Mouse (Mus musculus): ENCODE results near the gene Adap1. TPM values are rescaled to one million over a fixed set of nuclear protein-coding genes. Genes with fewer than 3 reads are reported as not detected.
A peak's percentile ranks its signal among the peaks of the same experiment; 100 is the strongest.

The Adap1 gene
- 2.2 and 2.3 TPM in 2 replicates for polyA plus RNA-seq (2014; fragmentation: Nextera tagmentation; extraction: Ambion mirVana)

GRCm38 (mm10) chr5:139325395-139325966, at the start of gene Adap1:
Gene Adap1 (minus strand): TSS chr5:139325622.
- H3K27me3 ChIP-seq (ENCODE audit: control insufficient read depth, insufficient read depth, low read length) = peaks cover 21% of the 10 kb centered on the region
- H3K4me1 ChIP-seq (ENCODE audit: control insufficient read depth, insufficient read depth, low read length) = 0 out of 2 replicates have a peak, but pooled peaks cover 6% of the 10 kb centered on the region
- no peaks in the 10 kb centered on the region for H3K9me3 ChIP-seq (ENCODE audit: control insufficient read depth, low read depth, low read length)
- WGBS = 3% methylated on average over 61 of the region's 61 CpGs
- H3K36me3 ChIP-seq (ENCODE audit: control insufficient read depth, insufficient read depth, low read length) = no peaks in the 10 kb centered on the region
- peak within 1 kb of the TSS; percentile 50 for H3K4me3 ChIP-seq (ENCODE audit: low read depth, low read length)
- H3K4me2 ChIP-seq (replicated peaks; ENCODE audit: low read depth, low read length) = peak within 1 kb of the TSS; percentile 94
- H3K9ac ChIP-seq (replicated peaks; ENCODE audit: low read depth, low read length) = peak within 1 kb of the TSS; percentile 52
- peak; percentile 81 for ATAC-seq (ENCODE audit: insufficient number of reproducible peaks, insufficient read depth, low FRiP score, low read depth)
- H3K27ac ChIP-seq (ENCODE audit: low read length) = no peak within 1 kb of the TSS

GRCm38 (mm10) chr5:139374841-139375240, 49.4 kb upstream of the Adap1 start:
- ATAC-seq (ENCODE audit: insufficient number of reproducible peaks, insufficient read depth, low FRiP score, low read depth) = no peak
- no peaks in the 10 kb centered on the region for H3K36me3 ChIP-seq (ENCODE audit: control insufficient read depth, insufficient read depth, low read length)
- no peak overlapping the region for H3K4me2 ChIP-seq (replicated peaks; ENCODE audit: low read depth, low read length)
- no peak overlapping the region for H3K9ac ChIP-seq (replicated peaks; ENCODE audit: low read depth, low read length)
- H3K4me3 ChIP-seq (ENCODE audit: low read depth, low read length) = no peak overlapping the region
- H3K27me3 ChIP-seq (ENCODE audit: control insufficient read depth, insufficient read depth, low read length) = no peaks in the 10 kb centered on the region
- peaks cover 29% of the 10 kb centered on the region; the same call in 1 of the 2 replicates for H3K4me1 ChIP-seq (ENCODE audit: control insufficient read depth, insufficient read depth, low read length)
- H3K9me3 ChIP-seq (ENCODE audit: control insufficient read depth, low read depth, low read length) = no peaks in the 10 kb centered on the region
- H3K27ac ChIP-seq (ENCODE audit: low read length) = no peak overlapping the region
- 71% methylated on average over 2 of the region's 2 CpGs for WGBS

GRCm38 (mm10) chr5:139373889-139374444, 48.5 kb upstream of the Adap1 start:
- H3K4me3 ChIP-seq (ENCODE audit: low read depth, low read length) = no peak overlapping the region
- H3K4me1 ChIP-seq (ENCODE audit: control insufficient read depth, insufficient read depth, low read length) = peaks cover 21% of the 10 kb centered on the region; the same call in 1 of the 2 replicates
- no peak overlapping the region for H3K4me2 ChIP-seq (replicated peaks; ENCODE audit: low read depth, low read length)
- no peaks in the 10 kb centered on the region for H3K9me3 ChIP-seq (ENCODE audit: control insufficient read depth, low read depth, low read length)
- 74% methylated on average over 6 of the region's 6 CpGs for WGBS
- H3K27me3 ChIP-seq (ENCODE audit: control insufficient read depth, insufficient read depth, low read length) = no peaks in the 10 kb centered on the region
- ATAC-seq (ENCODE audit: insufficient number of reproducible peaks, insufficient read depth, low FRiP score, low read depth) = no peak
- H3K27ac ChIP-seq (ENCODE audit: low read length) = no peak overlapping the region
- H3K36me3 ChIP-seq (ENCODE audit: control insufficient read depth, insufficient read depth, low read length) = no peaks in the 10 kb centered on the region
- no peak overlapping the region for H3K9ac ChIP-seq (replicated peaks; ENCODE audit: low read depth, low read length)

- no peak overlapping the region for H3K9ac ChIP-seq (replicated peaks; ENCODE audit: low read depth, low read length)
- WGBS = 73% methylated on average over 3 of the region's 3 CpGs
- H3K4me2 ChIP-seq (replicated peaks; ENCODE audit: low read depth, low read length) = no peak overlapping the region
- H3K4me1 ChIP-seq (ENCODE audit: control insufficient read depth, insufficient read depth, low read length) = peaks cover 17% of the 10 kb centered on the region; the same call in 1 of the 2 replicates
- no peak overlapping the region for H3K27ac ChIP-seq (ENCODE audit: low read length)
- no peaks in the 10 kb centered on the region for H3K27me3 ChIP-seq (ENCODE audit: control insufficient read depth, insufficient read depth, low read length)
- no peaks in the 10 kb centered on the region for H3K36me3 ChIP-seq (ENCODE audit: control insufficient read depth, insufficient read depth, low read length)
- H3K9me3 ChIP-seq (ENCODE audit: control insufficient read depth, low read depth, low read length) = no peaks in the 10 kb centered on the region
- ATAC-seq (ENCODE audit: insufficient number of reproducible peaks, insufficient read depth, low FRiP score, low read depth) = no peak
- H3K4me3 ChIP-seq (ENCODE audit: low read depth, low read length) = no peak overlapping the region
Observed at GRCm38 (mm10) chr5:139373126-139373525, 47.7 kb upstream of the Adap1 start.

- peak; percentile 95 for ATAC-seq (ENCODE audit: insufficient number of reproducible peaks, insufficient read depth, low FRiP score, low read depth)
- H3K36me3 ChIP-seq (ENCODE audit: control insufficient read depth, insufficient read depth, low read length) = no peaks in the 10 kb centered on the region
- H3K4me3 ChIP-seq (ENCODE audit: low read depth, low read length) = peak overlapping the region; percentile 58
- H3K9me3 ChIP-seq (ENCODE audit: control insufficient read depth, low read depth, low read length) = no peaks in the 10 kb centered on the region
- peaks cover 5% of the 10 kb centered on the region; the same call in 1 of the 2 replicates for H3K4me1 ChIP-seq (ENCODE audit: control insufficient read depth, insufficient read depth, low read length)
- no peaks in the 10 kb centered on the region for H3K27me3 ChIP-seq (ENCODE audit: control insufficient read depth, insufficient read depth, low read length)
- peak overlapping the region; percentile 84 for H3K9ac ChIP-seq (replicated peaks; ENCODE audit: low read depth, low read length)
- H3K4me2 ChIP-seq (replicated peaks; ENCODE audit: low read depth, low read length) = peak overlapping the region; percentile 79
- WGBS = 2% methylated on average over 39 of the region's 39 CpGs
- peak overlapping the region; percentile 72 for H3K27ac ChIP-seq (ENCODE audit: low read length)
Observed at GRCm38 (mm10) chr5:139371631-139372401, 46.4 kb upstream of the Adap1 start.

- 0 out of 2 replicates have a peak overlapping the region, but pooled peaks have one; percentile 4 for H3K27ac ChIP-seq (ENCODE audit: low read length)
- WGBS = 61% methylated on average over 5 of the region's 5 CpGs
- peak overlapping the region; percentile 58 for H3K4me3 ChIP-seq (ENCODE audit: low read depth, low read length)
- H3K4me2 ChIP-seq (replicated peaks; ENCODE audit: low read depth, low read length) = peak overlapping the region; percentile 79
- H3K9ac ChIP-seq (replicated peaks; ENCODE audit: low read depth, low read length) = peak overlapping the region; percentile 84; the same call in 1 of the 2 replicates
- no peaks in the 10 kb centered on the region for H3K27me3 ChIP-seq (ENCODE audit: control insufficient read depth, insufficient read depth, low read length)
- no peak for ATAC-seq (ENCODE audit: insufficient number of reproducible peaks, insufficient read depth, low FRiP score, low read depth)
- no peaks in the 10 kb centered on the region for H3K9me3 ChIP-seq (ENCODE audit: control insufficient read depth, low read depth, low read length)
- no peaks in the 10 kb centered on the region for H3K36me3 ChIP-seq (ENCODE audit: control insufficient read depth, insufficient read depth, low read length)
- peaks cover 5% of the 10 kb centered on the region; the same call in 1 of the 2 replicates for H3K4me1 ChIP-seq (ENCODE audit: control insufficient read depth, insufficient read depth, low read length)
Observed at GRCm38 (mm10) chr5:139371118-139371517, 45.7 kb upstream of the Adap1 start.

GRCm38 (mm10) chr5:139370336-139370735, 44.9 kb upstream of the Adap1 start:
- H3K9me3 ChIP-seq (ENCODE audit: control insufficient read depth, low read depth, low read length) = no peaks in the 10 kb centered on the region
- no peaks in the 10 kb centered on the region for H3K27me3 ChIP-seq (ENCODE audit: control insufficient read depth, insufficient read depth, low read length)
- no peak overlapping the region for H3K4me3 ChIP-seq (ENCODE audit: low read depth, low read length)
- H3K27ac ChIP-seq (ENCODE audit: low read length) = no peak overlapping the region
- no peak for ATAC-seq (ENCODE audit: insufficient number of reproducible peaks, insufficient read depth, low FRiP score, low read depth)
- no peak overlapping the region for H3K9ac ChIP-seq (replicated peaks; ENCODE audit: low read depth, low read length)
- H3K36me3 ChIP-seq (ENCODE audit: control insufficient read depth, insufficient read depth, low read length) = no peaks in the 10 kb centered on the region
- H3K4me1 ChIP-seq (ENCODE audit: control insufficient read depth, insufficient read depth, low read length) = peaks cover 5% of the 10 kb centered on the region; the same call in 1 of the 2 replicates
- WGBS = 86% methylated on average over 6 of the region's 6 CpGs
- 0 out of 2 replicates have a peak overlapping the region, but pooled peaks have one; percentile 7 for H3K4me2 ChIP-seq (replicated peaks; ENCODE audit: low read depth, low read length)

GRCm38 (mm10) chr5:139368638-139369320, 43.4 kb upstream of the Adap1 start:
- 82% methylated on average over 11 of the region's 11 CpGs for WGBS
- Histone ChIP-seq H3K4me3 (ENCODE audit: low read depth, low read length) (no peak overlapping the region), H3K4me1 (ENCODE audit: control insufficient read depth, insufficient read depth, low read length) (peaks cover 15% of the 10 kb centered on the region; the same call in 1 of the 2 replicates), H3K27me3 (ENCODE audit: control insufficient read depth, insufficient read depth, low read length) (no peaks in the 10 kb centered on the region), H3K4me2 (replicated peaks; ENCODE audit: low read depth, low read length) (no peak overlapping the region), H3K9me3 (ENCODE audit: control insufficient read depth, low read depth, low read length) (no peaks in the 10 kb centered on the region), H3K36me3 (ENCODE audit: control insufficient read depth, insufficient read depth, low read length) (no peaks in the 10 kb centered on the region), H3K27ac (ENCODE audit: low read length) (no peak overlapping the region), H3K9ac (replicated peaks; ENCODE audit: low read depth, low read length) (no peak overlapping the region)
- no peak for ATAC-seq (ENCODE audit: insufficient number of reproducible peaks, insufficient read depth, low FRiP score, low read depth)

Measured in stomach, embryonic 14.5 days (tissue).